Mouse (Mus musculus) forebrain, embryonic 11.5 days (tissue): ENCODE results near the gene Mvd. TPM values are rescaled to one million over a fixed set of nuclear protein-coding genes. Genes with fewer than 3 reads are reported as not detected.

ENCODE experiments used
- ATAC-seq: fragments of 200-750 bp; cut with Nextera tagmentation; replicated peaks from 2 replicates; pipeline ENCODE4 v1.8.0; 2017; ENCODE audit warnings: moderate TSS enrichment; ENCODE audit not compliant: low FRiP score
- DNase-seq: peaks from one replicate; pipeline ENCODE4 v3.0.0-alpha.2; 2017; ENCODE audit warnings: low spot score
- H3K27ac ChIP-seq: fragments of 300-500 bp; sonication (generic); 2 replicates; pipeline ENCODE4 v1.5.1; 2014; ENCODE audit warnings: low read depth, low read length
- H3K27me3 ChIP-seq: fragments of 300-500 bp; sonication (generic); 2 replicates; pipeline ENCODE4 v1.6.1; 2014; ENCODE audit warnings: mild to moderate bottlenecking, low read length, mixed read lengths; ENCODE audit not compliant: control insufficient read depth, insufficient read depth
- H3K36me3 ChIP-seq: fragments of 300-500 bp; sonication (generic); 2 replicates; pipeline ENCODE4 v1.6.1; 2014; ENCODE audit warnings: mild to moderate bottlenecking, low read length, moderate library complexity, mixed read lengths; ENCODE audit not compliant: control insufficient read depth, insufficient read depth
- H3K4me1 ChIP-seq: fragments of 300-500 bp; sonication (generic); replicated peaks from 2 replicates; pipeline ENCODE4 v1.6.1; 2014; ENCODE audit warnings: low read length, mixed read lengths; ENCODE audit not compliant: control insufficient read depth, insufficient read depth
- H3K4me2 ChIP-seq: fragments of 300-500 bp; sonication (generic); 2 replicates; pipeline ENCODE4 v1.6.1; 2014; ENCODE audit warnings: low read depth, mild to moderate bottlenecking, low read length, moderate library complexity, mixed read lengths; ENCODE audit not compliant: severe bottlenecking
- H3K4me3 ChIP-seq: fragments of 300-500 bp; sonication (generic); 2 replicates; pipeline ENCODE4 v1.5.1; 2014; ENCODE audit warnings: low read depth, low read length
- H3K9ac ChIP-seq: fragments of 300-500 bp; sonication (generic); 2 replicates; pipeline ENCODE4 v1.6.1; 2014; ENCODE audit warnings: low read length
- H3K9me3 ChIP-seq: fragments of 300-500 bp; sonication (generic); 2 replicates; pipeline ENCODE4 v1.6.1; 2016; ENCODE audit warnings: low read length, mixed read lengths; ENCODE audit not compliant: control insufficient read depth
- WGBS: fragments of 180-500 bp; shearing (Covaris S2); extraction: QIAGEN DNeasy Blood & Tissue Kit; methylation state at CpG from one replicate; pipeline ENCODE4 v1.1.7; 2014; 5-methylcytosine and 5-hydroxymethylcytosine counted together
- polyA plus RNA-seq: library from polyadenylated mRNA; unstranded; fragments of >200 nt; fragmentation: Nextera tagmentation; extraction: Ambion mirVana; gene quantifications from 2 replicates; pipeline ENCODE4 v1.2.1, GENCODE M21; 2014

The Mvd gene
- polyA plus RNA-seq, 1 experiment from 2014 or later: 47.4 TPM

DNA sequence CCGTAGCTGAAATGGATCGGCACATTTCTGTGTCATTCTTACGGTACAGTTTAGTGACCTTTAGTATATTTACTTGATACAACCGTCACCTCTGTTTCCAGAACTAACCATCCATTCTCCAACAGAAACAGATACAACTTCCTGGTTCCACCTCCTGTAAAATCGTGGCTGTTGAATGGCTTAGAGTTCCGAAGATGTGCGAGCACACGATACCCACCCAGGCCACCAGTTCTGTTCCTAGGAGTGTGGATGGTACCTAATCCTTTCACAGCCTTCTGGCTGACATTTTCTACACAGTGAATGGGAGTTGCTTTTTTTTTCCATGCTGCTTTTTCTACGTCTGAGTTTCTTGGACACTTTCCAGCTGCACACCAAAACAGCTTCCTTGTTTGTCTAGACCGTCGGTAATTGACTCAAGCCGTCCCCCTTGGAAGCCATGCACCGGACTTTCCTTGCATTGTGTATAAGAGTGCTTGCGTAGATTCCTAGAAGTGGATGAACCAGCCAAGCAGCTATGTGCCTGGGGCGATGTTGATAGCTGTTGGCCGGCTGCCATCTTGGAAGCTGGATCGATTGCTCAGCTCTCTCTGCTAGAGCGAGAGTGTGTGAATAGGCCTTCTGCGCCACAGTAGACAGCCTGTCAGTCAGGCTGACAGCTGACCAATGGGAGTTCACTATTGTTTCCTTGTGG lies 981 bp upstream of the Mvd start:
- peak overlapping the region; percentile 75 for H3K9ac ChIP-seq
- peaks cover 3% of the 10 kb centered on the region; the same call in 1 of the 2 replicates for H3K4me1 ChIP-seq
- DNase-seq (peak; percentile 79), ATAC-seq (peak; percentile 28)
- H3K9me3 ChIP-seq: no peaks in the 10 kb centered on the region
- peak overlapping the region; percentile 95 for H3K27ac ChIP-seq
- peak overlapping the region; percentile 80 for H3K4me2 ChIP-seq
- WGBS: 35% methylated on average over 19 of the region's 19 CpGs
- H3K4me3 ChIP-seq: peak overlapping the region; percentile 60
- no peaks in the 10 kb centered on the region for H3K27me3 ChIP-seq
- no peaks in the 10 kb centered on the region; the same call in 1 of the 2 replicates for H3K36me3 ChIP-seq

DNA sequence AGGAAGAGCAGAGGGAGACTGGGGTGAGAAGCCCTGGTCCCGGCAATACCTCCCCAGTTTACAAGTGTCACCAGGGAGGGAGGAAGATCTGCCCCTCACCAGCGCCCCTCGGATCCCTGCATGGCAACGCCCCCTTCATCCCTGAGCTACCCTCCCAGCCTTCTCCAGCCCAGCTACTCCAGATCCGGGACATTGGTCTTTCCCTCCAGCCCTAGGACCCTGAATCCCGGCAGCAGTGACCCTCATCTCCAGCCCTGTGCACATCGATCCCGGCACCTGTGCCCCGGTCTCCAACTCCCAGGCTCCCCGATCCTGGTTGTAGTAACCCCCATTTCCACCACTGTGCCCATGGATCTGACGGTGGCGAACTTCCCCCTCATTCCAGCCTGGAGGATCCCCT lies 441 bp downstream of the Mvd start:
- H3K36me3 ChIP-seq: no peaks in the 10 kb centered on the region; the same call in 1 of the 2 replicates
- H3K4me2 ChIP-seq: peak overlapping the region; percentile 91
- no peaks in the 10 kb centered on the region for H3K27me3 ChIP-seq
- H3K4me1 ChIP-seq: peaks cover 3% of the 10 kb centered on the region; the same call in 1 of the 2 replicates
- DNase-seq: no peak
- 0% methylated on average over 12 of the region's 12 CpGs for WGBS
- peak overlapping the region; percentile 60 for H3K4me3 ChIP-seq
- H3K27ac ChIP-seq: peak overlapping the region; percentile 13; the same call in 1 of the 2 replicates
- ATAC-seq: peak; percentile 30
- peak overlapping the region; percentile 70 for H3K9ac ChIP-seq
- H3K9me3 ChIP-seq: no peaks in the 10 kb centered on the region

DNA sequence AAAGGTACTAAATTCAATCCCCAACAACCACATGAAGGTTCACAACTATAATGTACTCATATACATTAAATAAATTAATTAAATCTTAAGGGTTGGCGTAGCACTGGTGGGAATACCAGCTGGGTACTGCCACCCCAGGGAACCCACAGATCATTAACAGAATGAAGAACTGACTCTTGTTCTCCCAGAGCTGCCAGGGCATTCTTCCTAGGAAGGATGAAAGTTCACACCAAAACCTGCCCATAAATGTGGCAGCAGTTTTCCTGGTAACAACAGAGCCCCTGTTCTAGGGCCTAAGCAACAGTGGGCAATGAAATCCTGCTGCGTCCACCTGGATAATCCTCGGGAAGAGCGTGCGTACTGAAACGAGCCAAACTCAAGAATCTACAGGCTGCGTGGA lies 866 bp downstream of the Mvd start:
- WGBS: 20% methylated on average over 7 of the region's 7 CpGs
- ATAC-seq: no peak
- H3K4me3 ChIP-seq: peak overlapping the region; percentile 60
- no peak overlapping the region; the same call in 1 of the 2 replicates for H3K27ac ChIP-seq
- H3K9ac ChIP-seq: peak overlapping the region; percentile 70
- H3K9me3 ChIP-seq: no peaks in the 10 kb centered on the region
- no peaks in the 10 kb centered on the region; the same call in 1 of the 2 replicates for H3K36me3 ChIP-seq
- H3K27me3 ChIP-seq: no peaks in the 10 kb centered on the region
- peak overlapping the region; percentile 91 for H3K4me2 ChIP-seq
- H3K4me1 ChIP-seq: peaks cover 3% of the 10 kb centered on the region; the same call in 1 of the 2 replicates
- no peak for DNase-seq

DNA sequence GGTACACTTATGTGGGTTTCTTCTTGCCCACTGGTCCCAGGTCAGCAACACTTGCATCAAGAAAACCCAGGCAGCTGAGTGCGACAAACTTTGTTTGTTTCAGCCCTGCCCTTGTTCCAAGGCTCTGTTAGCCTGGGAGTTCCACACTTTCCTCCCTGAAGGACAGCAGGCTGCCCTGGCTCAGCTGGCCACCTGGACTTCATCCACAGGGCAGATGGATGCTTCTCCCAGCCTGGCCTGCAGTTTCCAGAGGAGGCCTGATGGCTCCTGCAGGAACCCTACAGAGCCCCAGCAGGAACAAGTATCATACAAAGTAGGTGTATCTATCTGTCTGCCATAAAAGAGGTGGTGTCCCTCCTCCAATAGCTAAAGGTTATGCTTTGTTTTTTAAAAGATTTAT lies 1.9 kb downstream of the Mvd start:
- DNase-seq: no peak
- 88% methylated on average over 1 of the region's 1 CpGs for WGBS
- Histone ChIP-seq H3K36me3 (no peaks in the 10 kb centered on the region; the same call in 1 of the 2 replicates), H3K27ac (no peak overlapping the region), H3K4me3 (no peak overlapping the region), H3K9ac (no peak overlapping the region), H3K4me2 (no peak overlapping the region), H3K4me1 (peaks cover 3% of the 10 kb centered on the region; the same call in 1 of the 2 replicates), H3K9me3 (no peaks in the 10 kb centered on the region), H3K27me3 (no peaks in the 10 kb centered on the region)
- ATAC-seq: no peak

DNA sequence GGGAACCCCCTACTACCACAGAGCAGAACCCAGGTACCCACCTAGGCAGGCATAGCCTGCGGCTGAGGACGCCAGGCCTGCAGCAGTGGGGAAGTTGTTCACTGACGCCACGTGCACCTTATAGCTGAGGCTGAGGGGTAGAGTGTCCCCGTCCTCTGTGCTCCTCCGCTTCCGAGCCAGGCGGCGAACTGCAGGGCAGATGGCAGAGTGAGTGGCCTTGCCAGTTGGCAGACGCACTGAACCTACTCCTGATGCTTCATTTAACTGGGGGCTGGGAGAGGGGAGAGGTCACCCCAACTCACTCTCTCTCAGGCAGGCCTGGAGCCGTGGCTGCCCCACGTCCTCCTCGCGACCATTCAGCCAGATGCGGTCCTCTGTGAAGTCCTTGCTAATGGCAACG lies 3.9 kb downstream of the Mvd start:
- no peak for DNase-seq
- no peaks in the 10 kb centered on the region for H3K9me3 ChIP-seq
- no peak for ATAC-seq
- H3K9ac ChIP-seq: no peak overlapping the region
- H3K4me2 ChIP-seq: no peak overlapping the region
- 93% methylated on average over 16 of the region's 16 CpGs for WGBS
- H3K27ac ChIP-seq: no peak overlapping the region
- no peak overlapping the region for H3K4me3 ChIP-seq
- H3K27me3 ChIP-seq: no peaks in the 10 kb centered on the region
- peaks cover 3% of the 10 kb centered on the region; the same call in 1 of the 2 replicates for H3K4me1 ChIP-seq
- no peaks in the 10 kb centered on the region; the same call in 1 of the 2 replicates for H3K36me3 ChIP-seq

DNA sequence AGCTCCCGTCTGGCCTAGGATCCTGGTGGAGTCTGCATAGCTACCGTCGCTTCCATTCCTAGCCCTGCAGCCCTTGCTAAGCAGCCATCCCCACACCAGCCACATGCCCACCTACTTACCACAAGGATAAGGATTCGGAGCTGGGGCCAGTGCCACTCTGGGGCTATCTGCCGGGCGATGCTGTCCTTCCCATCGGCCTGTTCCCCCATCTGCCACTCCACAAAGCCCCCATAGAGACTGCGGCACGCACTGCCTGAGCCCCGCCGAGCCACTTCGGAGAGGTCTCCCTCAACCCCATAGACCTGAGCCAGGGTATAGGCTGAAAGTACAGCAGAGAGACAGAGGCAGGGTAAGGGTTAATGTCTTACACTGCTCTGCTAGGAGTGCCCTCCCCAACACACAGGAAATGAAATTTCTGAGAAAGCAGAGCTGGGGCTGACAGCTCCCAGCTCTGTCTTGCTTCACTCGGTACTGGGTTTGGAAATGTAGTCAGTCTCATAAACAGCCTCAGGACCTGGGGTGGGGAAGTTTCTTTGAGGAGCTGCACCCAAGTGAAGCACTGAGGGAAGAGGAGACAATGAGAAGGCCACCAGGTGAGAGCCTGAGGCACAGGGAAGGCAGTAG lies 5.4 kb downstream of the Mvd start:
- Histone ChIP-seq H3K4me2 (no peak overlapping the region), H3K27ac (no peak overlapping the region), H3K4me1 (peaks cover 5% of the 10 kb centered on the region; the same call in 1 of the 2 replicates), H3K9me3 (no peaks in the 10 kb centered on the region), H3K27me3 (no peaks in the 10 kb centered on the region), H3K4me3 (no peak overlapping the region), H3K9ac (no peak overlapping the region), H3K36me3 (no peaks in the 10 kb centered on the region; the same call in 1 of the 2 replicates)
- DNase-seq: no peak
- no peak for ATAC-seq
- WGBS: 94% methylated on average over 13 of the region's 13 CpGs

DNA sequence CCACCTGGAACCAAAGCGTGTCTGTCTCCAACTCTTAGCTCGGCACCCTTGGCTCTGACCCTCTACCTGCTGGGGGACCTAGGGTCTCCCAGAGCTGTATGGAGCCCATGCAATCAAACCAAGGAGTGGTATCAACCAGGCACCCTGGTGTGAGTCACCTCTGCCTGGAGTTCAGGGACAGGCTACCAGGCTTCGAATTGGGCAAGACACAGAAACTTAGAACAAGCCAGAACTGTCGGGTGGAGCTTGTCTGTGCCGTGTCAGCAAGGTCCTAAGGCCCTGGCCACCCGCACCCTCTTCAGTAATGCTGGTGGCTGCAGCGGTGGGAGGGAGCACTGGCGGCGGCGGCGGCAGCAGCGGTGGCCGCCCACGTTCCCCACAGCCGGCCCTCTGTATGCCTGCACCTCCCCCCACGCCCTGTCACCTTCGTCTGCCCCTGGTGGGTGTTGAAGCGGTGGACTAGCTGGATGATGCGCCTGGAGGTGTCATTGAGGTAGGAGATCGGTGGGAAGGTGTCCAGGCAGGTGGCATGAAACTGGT lies 6.6 kb downstream of the Mvd start:
- H3K36me3 ChIP-seq: no peaks in the 10 kb centered on the region; the same call in 1 of the 2 replicates
- H3K9ac ChIP-seq: no peak overlapping the region
- H3K4me1 ChIP-seq: peaks cover 8% of the 10 kb centered on the region; the same call in 1 of the 2 replicates
- no peaks in the 10 kb centered on the region for H3K9me3 ChIP-seq
- ATAC-seq (no peak), DNase-seq (no peak)
- H3K27ac ChIP-seq: no peak overlapping the region
- H3K4me2 ChIP-seq: no peak overlapping the region
- H3K27me3 ChIP-seq: no peaks in the 10 kb centered on the region
- WGBS: 93% methylated on average over 20 of the region's 20 CpGs
- H3K4me3 ChIP-seq: no peak overlapping the region

DNA sequence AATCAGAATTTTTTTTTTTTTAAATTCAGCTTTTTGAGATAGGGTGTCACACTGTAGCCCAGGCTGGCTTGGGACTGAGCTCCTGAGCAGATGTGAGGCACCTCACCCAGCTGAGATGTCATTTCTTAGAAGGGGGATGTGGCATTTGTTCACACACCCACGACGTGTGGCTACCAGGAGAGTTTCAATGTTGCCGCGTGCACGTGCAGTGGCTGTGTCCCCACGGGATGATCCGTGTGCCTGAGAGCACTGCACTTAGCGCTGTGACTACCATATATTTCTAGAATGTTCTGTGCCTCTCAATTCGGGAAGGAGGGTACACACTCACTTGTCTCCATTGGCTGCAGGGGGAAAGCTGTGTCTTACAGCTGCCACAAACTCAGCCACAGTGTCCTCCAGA lies 7.1 kb downstream of the Mvd start:
- H3K27ac ChIP-seq: no peak overlapping the region
- no peaks in the 10 kb centered on the region for H3K9me3 ChIP-seq
- H3K4me2 ChIP-seq: no peak overlapping the region
- DNase-seq (no peak), ATAC-seq (no peak)
- H3K36me3 ChIP-seq: no peaks in the 10 kb centered on the region; the same call in 1 of the 2 replicates
- H3K4me3 ChIP-seq: no peak overlapping the region
- no peaks in the 10 kb centered on the region for H3K27me3 ChIP-seq
- H3K4me1 ChIP-seq: peaks cover 9% of the 10 kb centered on the region; the same call in 1 of the 2 replicates
- WGBS: 97% methylated on average over 9 of the region's 9 CpGs
- H3K9ac ChIP-seq: no peak overlapping the region
